Mouse (Mus musculus): ENCODE measurements around the gene Cdh13. TPM values are rescaled to one million over a fixed set of nuclear protein-coding genes. Genes with fewer than 3 reads are reported as not detected.

Cdh13 gene
- polyA plus RNA-seq, 1 experiment from 2014 or later: 159 TPM

DNA sequence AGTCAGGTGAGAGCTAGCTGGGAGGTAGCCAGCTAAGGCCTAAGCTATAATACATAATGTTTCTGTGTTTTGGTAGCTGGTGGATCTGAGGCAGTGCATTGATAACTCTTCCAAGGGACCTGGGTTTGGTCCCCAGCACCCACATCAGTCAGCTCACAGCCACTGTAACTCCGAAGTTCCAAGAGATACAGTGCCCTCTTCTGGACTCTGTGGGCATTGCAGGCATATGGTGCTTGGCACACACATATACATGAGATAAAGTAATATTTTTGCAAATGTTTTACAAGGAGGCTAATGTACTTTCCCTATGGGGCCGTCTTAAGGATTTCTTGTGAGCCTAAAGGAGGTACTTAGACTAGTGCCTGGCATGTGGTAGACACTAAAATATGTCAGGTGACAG, 755.8 kb downstream of the Cdh13 start:
- no peaks in the 10 kb centered on the region for H3K27me3 ChIP-seq (ENCODE audit: control insufficient read depth, insufficient read depth, low read depth, low read length)
- H3K9me3 ChIP-seq (replicated peaks; ENCODE audit: control insufficient read depth, low read length, poor library complexity, severe bottlenecking): peaks cover 3% of the 10 kb centered on the region; the same call in 1 of the 2 replicates
- no peaks in the 10 kb centered on the region for H3K4me1 ChIP-seq (ENCODE audit: control insufficient read depth, insufficient read depth, low read length)
- H3K9ac ChIP-seq (ENCODE audit: low read depth, low read length): no peak overlapping the region
- no peak overlapping the region for H3K4me3 ChIP-seq (ENCODE audit: low read depth, low read length)
- no peak for ATAC-seq
- no peak overlapping the region for H3K27ac ChIP-seq (ENCODE audit: low read length)
- 77% methylated on average over 2 of the region's 2 CpGs for WGBS
- no peaks in the 10 kb centered on the region for H3K36me3 ChIP-seq (ENCODE audit: control insufficient read depth, insufficient read depth, low read length)
- H3K4me2 ChIP-seq (ENCODE audit: low read length): no peak overlapping the region

DNA sequence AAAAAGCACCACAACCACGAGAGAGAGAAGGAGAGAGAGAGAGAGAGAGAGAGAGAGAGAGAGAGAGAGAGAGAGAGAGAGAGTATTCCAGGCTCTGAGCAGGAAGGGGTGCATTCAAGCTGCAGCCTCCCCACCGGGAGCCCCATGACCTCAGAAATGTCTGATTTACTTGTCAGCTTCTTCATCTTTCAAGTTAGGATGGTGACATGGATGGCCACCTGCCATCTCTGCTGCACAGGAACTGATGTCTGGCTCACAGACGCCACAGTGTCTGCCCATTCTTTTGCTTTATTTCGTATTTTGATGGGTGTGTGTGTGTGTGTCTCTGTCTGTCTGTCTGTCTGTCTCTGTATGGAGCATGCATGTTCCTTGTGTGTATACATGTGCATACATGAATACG, 774.3 kb downstream of the Cdh13 start:
- WGBS: 83% methylated on average over 5 of the region's 5 CpGs
- H3K4me1 ChIP-seq (ENCODE audit: control insufficient read depth, insufficient read depth, low read length): 0 out of 2 replicates have a peak, but pooled peaks cover 10% of the 10 kb centered on the region
- no peak overlapping the region for H3K9ac ChIP-seq (ENCODE audit: low read depth, low read length)
- ATAC-seq: no peak
- no peaks in the 10 kb centered on the region for H3K36me3 ChIP-seq (ENCODE audit: control insufficient read depth, insufficient read depth, low read length)
- no peak overlapping the region for H3K4me2 ChIP-seq (ENCODE audit: low read length)
- no peaks in the 10 kb centered on the region for H3K27me3 ChIP-seq (ENCODE audit: control insufficient read depth, insufficient read depth, low read depth, low read length)
- H3K4me3 ChIP-seq (ENCODE audit: low read depth, low read length): no peak overlapping the region
- no peaks in the 10 kb centered on the region for H3K9me3 ChIP-seq (replicated peaks; ENCODE audit: control insufficient read depth, low read length, poor library complexity, severe bottlenecking)
- H3K27ac ChIP-seq (ENCODE audit: low read length): no peak overlapping the region

DNA sequence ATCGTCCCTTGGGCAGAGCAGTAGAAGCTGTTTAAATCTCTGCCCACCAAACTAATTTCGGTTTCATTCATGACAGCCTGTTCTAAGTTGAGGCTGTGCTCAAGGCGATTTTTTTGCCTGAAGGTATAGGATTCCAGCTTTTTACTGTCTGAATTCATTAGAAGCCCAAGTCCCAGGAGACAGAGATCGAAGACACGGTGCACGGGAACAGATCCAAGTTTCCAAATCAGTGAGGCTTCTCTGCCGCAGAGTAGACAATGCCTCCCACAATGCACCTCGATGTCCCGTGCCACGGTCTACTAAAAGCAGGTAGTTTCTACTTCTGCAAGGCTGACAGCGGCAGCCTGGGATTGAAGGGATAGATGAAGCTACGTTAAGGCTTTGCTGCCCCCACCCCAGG, 778.1 kb downstream of the Cdh13 start:
- Histone ChIP-seq H3K27me3 (ENCODE audit: control insufficient read depth, insufficient read depth, low read depth, low read length) (no peaks in the 10 kb centered on the region), H3K36me3 (ENCODE audit: control insufficient read depth, insufficient read depth, low read length) (no peaks in the 10 kb centered on the region), H3K9ac (ENCODE audit: low read depth, low read length) (no peak overlapping the region), H3K27ac (ENCODE audit: low read length) (no peak overlapping the region), H3K9me3 (replicated peaks; ENCODE audit: control insufficient read depth, low read length, poor library complexity, severe bottlenecking) (no peaks in the 10 kb centered on the region), H3K4me2 (ENCODE audit: low read length) (peak overlapping the region; percentile 15), H3K4me1 (ENCODE audit: control insufficient read depth, insufficient read depth, low read length) (0 out of 2 replicates have a peak, but pooled peaks cover 10% of the 10 kb centered on the region), H3K4me3 (ENCODE audit: low read depth, low read length) (no peak overlapping the region)
- ATAC-seq: 0 out of 2 replicates have a peak, but pooled peaks have one; percentile 21
- 52% methylated on average over 12 of the region's 12 CpGs for WGBS

DNA sequence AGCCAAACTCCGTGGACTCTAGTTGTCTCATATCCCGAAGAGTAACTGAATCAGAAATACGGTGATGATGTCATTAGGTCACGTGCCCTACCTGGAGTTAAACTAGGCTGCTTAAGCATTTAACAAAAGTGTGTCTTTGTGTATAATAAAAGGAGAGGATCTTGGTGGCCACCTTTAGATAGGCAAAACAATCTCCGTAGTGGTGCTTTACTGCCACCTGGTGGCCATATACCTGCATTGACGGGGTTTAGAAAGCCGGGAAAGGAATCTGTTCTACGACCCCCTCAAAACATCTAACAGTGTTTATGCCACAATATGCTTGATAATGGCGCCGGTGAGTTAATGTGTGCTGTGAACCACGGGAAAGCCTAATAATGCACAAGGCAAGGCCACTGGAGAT, 781.0 kb downstream of the Cdh13 start:
- Histone ChIP-seq H3K4me3 (ENCODE audit: low read depth, low read length) (no peak overlapping the region), H3K9ac (ENCODE audit: low read depth, low read length) (no peak overlapping the region), H3K9me3 (replicated peaks; ENCODE audit: control insufficient read depth, low read length, poor library complexity, severe bottlenecking) (no peaks in the 10 kb centered on the region), H3K4me2 (ENCODE audit: low read length) (no peak overlapping the region), H3K36me3 (ENCODE audit: control insufficient read depth, insufficient read depth, low read length) (no peaks in the 10 kb centered on the region), H3K4me1 (ENCODE audit: control insufficient read depth, insufficient read depth, low read length) (0 out of 2 replicates have a peak, but pooled peaks cover 10% of the 10 kb centered on the region), H3K27ac (ENCODE audit: low read length) (no peak overlapping the region), H3K27me3 (ENCODE audit: control insufficient read depth, insufficient read depth, low read depth, low read length) (no peaks in the 10 kb centered on the region)
- WGBS: 18% methylated on average over 11 of the region's 11 CpGs
- no peak for ATAC-seq

DNA sequence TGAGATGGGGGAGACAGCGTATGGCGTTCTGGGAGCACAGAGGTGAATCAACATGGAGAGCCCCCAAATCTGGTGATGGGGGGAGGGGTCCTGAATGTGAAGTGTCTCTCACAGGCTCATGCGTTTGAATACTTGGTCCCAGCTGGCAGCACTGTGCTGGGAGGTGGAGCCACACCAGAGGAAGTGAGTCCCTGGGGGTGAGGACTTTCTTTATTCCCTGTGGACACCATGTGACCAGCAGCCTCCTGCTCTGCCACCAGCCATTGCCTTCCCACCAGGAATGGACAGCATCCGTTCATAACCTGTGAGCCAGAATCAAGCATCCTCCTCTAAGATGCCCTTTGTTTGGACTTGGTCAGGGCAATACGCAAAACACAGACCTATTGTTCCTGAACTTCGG, 788.8 kb downstream of the Cdh13 start:
- no peaks in the 10 kb centered on the region for H3K9me3 ChIP-seq (replicated peaks; ENCODE audit: control insufficient read depth, low read length, poor library complexity, severe bottlenecking)
- WGBS: 80% methylated on average over 6 of the region's 6 CpGs
- ATAC-seq: no peak

DNA sequence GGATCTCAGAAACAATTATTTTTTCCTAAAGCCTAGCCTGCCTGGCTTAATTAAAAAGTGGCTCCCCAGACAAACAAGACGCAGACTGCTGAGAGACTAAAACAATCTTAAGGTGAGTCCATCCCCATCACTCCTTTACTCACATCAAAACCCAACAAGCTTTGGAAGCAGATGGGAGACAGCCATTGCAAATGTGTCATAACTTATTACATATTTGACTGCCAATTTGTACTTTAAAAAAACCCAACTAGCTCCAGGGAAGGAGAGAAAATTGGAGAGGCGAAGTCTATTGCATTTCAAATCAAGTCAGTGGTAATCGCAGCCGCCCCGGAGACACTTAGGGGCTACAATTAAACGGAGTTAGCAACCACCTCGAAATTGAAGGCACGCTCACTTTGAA, 801.5 kb downstream of the Cdh13 start:
- Histone ChIP-seq H3K4me1 (ENCODE audit: control insufficient read depth, insufficient read depth, low read length) (no peaks in the 10 kb centered on the region), H3K4me2 (ENCODE audit: low read length) (no peak overlapping the region), H3K36me3 (ENCODE audit: control insufficient read depth, insufficient read depth, low read length) (no peaks in the 10 kb centered on the region), H3K4me3 (ENCODE audit: low read depth, low read length) (no peak overlapping the region), H3K27me3 (ENCODE audit: control insufficient read depth, insufficient read depth, low read depth, low read length) (no peaks in the 10 kb centered on the region), H3K9me3 (replicated peaks; ENCODE audit: control insufficient read depth, low read length, poor library complexity, severe bottlenecking) (no peaks in the 10 kb centered on the region), H3K27ac (ENCODE audit: low read length) (no peak overlapping the region), H3K9ac (ENCODE audit: low read depth, low read length) (no peak overlapping the region)
- WGBS: 68% methylated on average over 8 of the region's 8 CpGs
- no peak for ATAC-seq

More for the DNA sequence above, 788.8 kb downstream of the Cdh13 start:
- Histone ChIP-seq H3K27ac (ENCODE audit: low read length) (no peak overlapping the region), H3K4me3 (ENCODE audit: low read depth, low read length) (no peak overlapping the region), H3K4me1 (ENCODE audit: control insufficient read depth, insufficient read depth, low read length) (no peaks in the 10 kb centered on the region), H3K36me3 (ENCODE audit: control insufficient read depth, insufficient read depth, low read length) (no peaks in the 10 kb centered on the region), H3K9ac (ENCODE audit: low read depth, low read length) (no peak overlapping the region), H3K27me3 (ENCODE audit: control insufficient read depth, insufficient read depth, low read depth, low read length) (no peaks in the 10 kb centered on the region), H3K4me2 (ENCODE audit: low read length) (no peak overlapping the region)

DNA sequence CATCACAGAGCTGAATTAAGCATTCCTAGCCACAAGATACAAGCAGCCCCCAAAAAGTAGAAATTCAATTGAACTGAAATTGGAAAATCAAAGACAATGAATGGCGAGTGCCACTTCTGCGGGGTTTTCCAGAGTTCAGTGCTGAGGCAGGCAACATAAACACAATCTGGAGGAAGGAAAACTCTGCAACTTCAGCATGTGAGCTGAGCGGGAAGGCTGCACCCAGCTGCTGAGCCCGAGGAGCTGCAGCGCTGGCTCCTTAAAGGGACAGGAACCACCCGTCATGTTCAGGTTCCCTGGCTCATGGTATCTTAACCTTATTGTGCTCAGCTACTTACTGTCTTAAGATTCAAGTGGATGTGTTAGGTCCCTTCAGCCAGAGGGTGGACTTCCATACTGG, 814.7 kb downstream of the Cdh13 start:
- H3K4me3 ChIP-seq (ENCODE audit: low read depth, low read length): no peak overlapping the region
- H3K27ac ChIP-seq (ENCODE audit: low read length): no peak overlapping the region
- WGBS: 30% methylated on average over 6 of the region's 6 CpGs
- H3K9me3 ChIP-seq (replicated peaks; ENCODE audit: control insufficient read depth, low read length, poor library complexity, severe bottlenecking): no peaks in the 10 kb centered on the region
- H3K27me3 ChIP-seq (ENCODE audit: control insufficient read depth, insufficient read depth, low read depth, low read length): no peaks in the 10 kb centered on the region
- ATAC-seq: no peak
- 0 out of 2 replicates have a peak overlapping the region, but pooled peaks have one; percentile 10 for H3K9ac ChIP-seq (ENCODE audit: low read depth, low read length)
- no peak overlapping the region for H3K4me2 ChIP-seq (ENCODE audit: low read length)
- H3K36me3 ChIP-seq (ENCODE audit: control insufficient read depth, insufficient read depth, low read length): no peaks in the 10 kb centered on the region
- peaks cover 19% of the 10 kb centered on the region for H3K4me1 ChIP-seq (ENCODE audit: control insufficient read depth, insufficient read depth, low read length)

DNA sequence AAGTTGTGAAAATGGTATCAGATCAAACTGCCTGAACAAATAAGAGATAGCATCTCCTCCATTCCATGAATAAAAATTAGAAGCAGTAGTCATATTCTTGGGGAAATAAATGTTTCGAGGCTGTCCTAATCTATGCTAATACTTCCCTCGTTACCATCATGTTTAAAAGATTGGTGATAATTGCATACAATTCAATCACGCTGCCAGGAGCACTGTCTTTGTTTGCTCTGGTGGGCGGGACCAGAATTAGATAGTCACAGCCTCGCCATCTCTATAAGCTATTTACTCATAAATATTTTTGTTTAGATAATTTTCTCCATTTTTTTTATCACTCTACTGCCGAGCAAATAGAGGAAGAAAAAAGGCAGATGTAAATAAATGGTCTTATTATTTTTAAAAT, 819.3 kb downstream of the Cdh13 start:
- H3K9me3 ChIP-seq (replicated peaks; ENCODE audit: control insufficient read depth, low read length, poor library complexity, severe bottlenecking): no peaks in the 10 kb centered on the region
- no peak overlapping the region for H3K9ac ChIP-seq (ENCODE audit: low read depth, low read length)
- no peaks in the 10 kb centered on the region for H3K36me3 ChIP-seq (ENCODE audit: control insufficient read depth, insufficient read depth, low read length)
- H3K4me1 ChIP-seq (ENCODE audit: control insufficient read depth, insufficient read depth, low read length): peaks cover 5% of the 10 kb centered on the region; the same call in 1 of the 2 replicates
- H3K27me3 ChIP-seq (ENCODE audit: control insufficient read depth, insufficient read depth, low read depth, low read length): no peaks in the 10 kb centered on the region
- ATAC-seq: no peak
- no peak overlapping the region for H3K4me3 ChIP-seq (ENCODE audit: low read depth, low read length)
- H3K4me2 ChIP-seq (ENCODE audit: low read length): no peak overlapping the region
- WGBS: 67% methylated on average over 6 of the region's 6 CpGs
- H3K27ac ChIP-seq (ENCODE audit: low read length): no peak overlapping the region

DNA sequence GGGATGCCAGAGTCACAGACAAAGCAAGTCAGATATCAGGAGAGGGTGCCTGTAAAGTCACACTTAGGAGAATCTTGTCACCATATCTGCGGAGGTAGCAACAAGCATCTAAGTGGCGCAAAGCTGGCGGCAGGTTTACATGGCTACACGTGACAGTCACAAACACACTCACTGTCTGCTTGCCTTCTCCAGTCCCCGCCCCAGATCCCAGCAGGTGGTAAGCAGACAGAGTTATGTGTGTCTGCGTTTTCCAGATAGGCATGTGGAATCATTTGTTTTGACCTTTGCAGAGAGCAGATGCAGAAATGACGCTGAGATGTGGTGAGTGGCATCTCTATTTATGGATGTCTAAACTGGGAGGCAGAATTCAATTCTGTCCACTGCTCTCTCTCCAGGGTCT, 826.1 kb downstream of the Cdh13 start:
- Histone ChIP-seq H3K27ac (ENCODE audit: low read length) (no peak overlapping the region), H3K27me3 (ENCODE audit: control insufficient read depth, insufficient read depth, low read depth, low read length) (no peaks in the 10 kb centered on the region), H3K4me1 (ENCODE audit: control insufficient read depth, insufficient read depth, low read length) (peaks cover 10% of the 10 kb centered on the region; the same call in 1 of the 2 replicates), H3K4me3 (ENCODE audit: low read depth, low read length) (no peak overlapping the region), H3K36me3 (ENCODE audit: control insufficient read depth, insufficient read depth, low read length) (no peaks in the 10 kb centered on the region), H3K9me3 (replicated peaks; ENCODE audit: control insufficient read depth, low read length, poor library complexity, severe bottlenecking) (no peaks in the 10 kb centered on the region), H3K4me2 (ENCODE audit: low read length) (no peak overlapping the region), H3K9ac (ENCODE audit: low read depth, low read length) (no peak overlapping the region)
- no peak for ATAC-seq
- WGBS: 77% methylated on average over 7 of the region's 7 CpGs

Measured in midbrain, embryonic 16.5 days (tissue).